Mouse (Mus musculus) kidney, embryonic 16.5 days (tissue): Measurements from ENCODE around the gene Arrdc2. TPM values are rescaled to one million over a fixed set of nuclear protein-coding genes. Genes with fewer than 3 reads are reported as not detected.

Experiments
- ATAC-seq: fragments of 200-750 bp; cut with Nextera tagmentation; 2 replicates; pipeline ENCODE4 v1.8.0; 2017; ENCODE audit warnings: moderate TSS enrichment; ENCODE audit not compliant: low FRiP score, low TSS enrichment
- H3K27ac ChIP-seq: fragments of 300-500 bp; sonication (generic); 2 replicates; pipeline ENCODE4 v1.5.1; 2014; ENCODE audit warnings: low read length
- H3K27me3 ChIP-seq: fragments of 300-500 bp; sonication (generic); 2 replicates; pipeline ENCODE4 v1.6.1; 2014; ENCODE audit warnings: low read length, control low read depth, mixed read lengths; ENCODE audit not compliant: insufficient read depth
- H3K36me3 ChIP-seq: fragments of 300-500 bp; sonication (generic); 2 replicates; pipeline ENCODE4 v1.6.1; 2014; ENCODE audit warnings: low read length, control low read depth, mixed read lengths; ENCODE audit not compliant: insufficient read depth
- H3K4me1 ChIP-seq: fragments of 300-500 bp; sonication (generic); 2 replicates; pipeline ENCODE4 v1.6.1; 2014; ENCODE audit warnings: low read length, control low read depth, mixed read lengths; ENCODE audit not compliant: insufficient read depth
- H3K4me2 ChIP-seq: fragments of 300-500 bp; sonication (generic); replicated peaks from 2 replicates; pipeline ENCODE4 v1.6.1; 2014; ENCODE audit warnings: low read depth, low read length
- H3K4me3 ChIP-seq: fragments of 300-500 bp; sonication (generic); 2 replicates; pipeline ENCODE4 v1.5.1; 2014; ENCODE audit warnings: mild to moderate bottlenecking, low read length
- H3K9ac ChIP-seq: fragments of 300-500 bp; sonication (generic); replicated peaks from 2 replicates; pipeline ENCODE4 v1.6.1; 2014; ENCODE audit warnings: low read length
- H3K9me3 ChIP-seq: fragments of 300-500 bp; sonication (generic); 2 replicates; pipeline ENCODE4 v1.6.1; 2016; ENCODE audit warnings: low read length, control low read depth
- WGBS: fragments of 180-500 bp; shearing (Covaris S2); extraction: QIAGEN DNeasy Blood & Tissue Kit; methylation state at CpG from one replicate; pipeline ENCODE4 v1.1.7; 2014; 5-methylcytosine and 5-hydroxymethylcytosine counted together
- polyA plus RNA-seq: library from polyadenylated mRNA; unstranded; fragments of >200 nt; fragmentation: Nextera tagmentation; extraction: Ambion mirVana; gene quantifications from 2 replicates; pipeline ENCODE4 v1.2.1, GENCODE M21; 2015

Arrdc2 gene
- 6.7 and 7.0 TPM in 2 replicates for polyA plus RNA-seq

DNA sequence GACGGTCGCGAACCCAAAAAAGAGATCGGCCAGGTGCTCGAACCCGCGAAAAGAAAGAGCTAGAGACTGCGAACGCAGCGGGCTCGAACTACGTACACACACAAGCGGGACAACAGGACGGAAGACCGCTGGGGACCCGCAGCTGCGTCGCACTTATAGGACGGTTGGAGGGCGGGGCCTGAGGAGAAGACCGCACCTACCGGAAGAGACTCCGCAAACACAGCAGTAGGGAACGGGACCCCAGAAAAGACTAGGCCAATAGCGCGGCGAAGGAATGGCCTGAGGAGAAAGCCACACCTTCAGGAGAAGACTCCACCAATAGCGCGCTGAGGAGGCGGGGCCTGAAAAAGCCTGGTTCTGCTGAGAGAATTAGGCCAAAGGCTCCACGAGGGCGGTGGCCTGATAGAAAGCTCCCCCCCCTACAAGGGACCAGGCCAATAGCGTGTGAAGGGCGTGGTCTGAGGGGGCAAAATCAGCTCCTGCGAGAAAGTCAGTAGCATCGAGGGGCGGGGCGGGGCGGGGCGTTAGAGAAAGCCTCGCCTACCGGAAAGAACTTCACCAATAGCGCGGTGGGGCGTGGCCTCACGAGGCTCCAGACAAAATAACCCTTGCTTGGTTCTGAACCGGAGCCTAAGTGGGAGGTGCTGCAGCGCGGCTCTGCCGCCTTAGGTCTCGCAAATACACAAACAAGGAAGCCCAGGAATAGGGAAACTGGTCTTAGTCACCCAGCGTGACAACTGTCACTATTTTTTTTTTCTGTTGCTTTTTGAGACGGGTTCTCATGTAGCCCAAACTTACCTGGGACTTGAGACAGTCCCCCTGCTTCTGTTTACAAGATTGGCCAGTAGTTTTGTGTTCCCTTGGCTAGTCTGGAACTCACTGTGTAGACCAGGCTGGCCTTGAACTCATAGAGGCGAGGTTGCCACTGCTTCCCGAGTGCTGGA lies at the start of gene Arrdc2:
TSS of gene Arrdc2 (minus strand) at position 313 of the 944 bp plus-strand sequence.
- H3K4me2 ChIP-seq: peak within 1 kb of the TSS; percentile 89
- 0 out of 2 replicates have a peak, but pooled peaks cover 3% of the 10 kb centered on the region for H3K36me3 ChIP-seq
- peak within 1 kb of the TSS; percentile 76 for H3K4me3 ChIP-seq
- no peaks in the 10 kb centered on the region for H3K9me3 ChIP-seq
- WGBS: 2% methylated on average over 55 of the region's 55 CpGs
- peak; percentile 98 for ATAC-seq
- peak within 1 kb of the TSS; percentile 90 for H3K9ac ChIP-seq
- peaks cover 23% of the 10 kb centered on the region for H3K4me1 ChIP-seq
- no peaks in the 10 kb centered on the region for H3K27me3 ChIP-seq
- peak within 1 kb of the TSS; percentile 88 for H3K27ac ChIP-seq

- H3K27ac ChIP-seq: no peak overlapping the region
- H3K4me2 ChIP-seq: no peak overlapping the region; the same call in 1 of the 2 replicates
- H3K9me3 ChIP-seq: no peaks in the 10 kb centered on the region
- H3K27me3 ChIP-seq: peaks cover 21% of the 10 kb centered on the region
- no peaks in the 10 kb centered on the region for H3K36me3 ChIP-seq
- no peak overlapping the region for H3K4me3 ChIP-seq
- H3K9ac ChIP-seq: no peak overlapping the region
- peaks cover 15% of the 10 kb centered on the region for H3K4me1 ChIP-seq
- 4% methylated on average over 17 of the region's 18 CpGs for WGBS
- no peak for ATAC-seq
These were observed 48.1 kb upstream of the Arrdc2 start for GRCm38 (mm10) chr8:70887669-70888068.

- H3K4me1 ChIP-seq: peaks cover 3% of the 10 kb centered on the region; the same call in 1 of the 2 replicates
- no peak overlapping the region for H3K9ac ChIP-seq
- no peak overlapping the region for H3K4me2 ChIP-seq
- WGBS: 16% methylated on average over 12 of the region's 12 CpGs
- peaks cover under 1% of the 10 kb centered on the region; the same call in 1 of the 2 replicates for H3K27me3 ChIP-seq
- no peak overlapping the region for H3K4me3 ChIP-seq
- ATAC-seq: no peak
- no peaks in the 10 kb centered on the region for H3K9me3 ChIP-seq
- no peak overlapping the region for H3K27ac ChIP-seq
- H3K36me3 ChIP-seq: no peaks in the 10 kb centered on the region
These were observed 46.1 kb upstream of the Arrdc2 start for GRCm38 (mm10) chr8:70885612-70886011.

DNA sequence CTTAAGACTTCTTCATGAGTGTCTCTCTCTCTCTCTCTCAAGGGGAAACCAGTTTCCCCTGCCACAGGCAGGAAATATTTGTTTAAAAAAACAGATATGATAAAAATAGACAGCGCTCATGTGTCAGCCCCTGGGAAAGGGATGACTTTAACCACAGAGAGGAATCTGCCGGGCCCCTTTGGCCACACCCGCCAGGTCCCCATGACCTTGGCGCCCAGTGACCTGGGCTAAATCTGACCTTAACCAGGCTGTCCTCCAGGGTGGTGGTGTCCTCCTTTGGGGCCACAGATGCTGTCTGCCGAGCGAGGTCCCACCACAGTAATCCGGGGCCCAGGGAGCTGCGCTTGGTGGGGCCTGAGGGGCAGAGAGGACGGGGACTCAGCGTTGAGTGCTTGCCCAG lies 45.2 kb upstream of the Arrdc2 start:
- H3K4me1 ChIP-seq: peaks cover 9% of the 10 kb centered on the region; the same call in 1 of the 2 replicates
- WGBS: 81% methylated on average over 10 of the region's 10 CpGs
- H3K9ac ChIP-seq: no peak overlapping the region
- H3K4me3 ChIP-seq: no peak overlapping the region
- no peak overlapping the region for H3K27ac ChIP-seq
- no peaks in the 10 kb centered on the region for H3K27me3 ChIP-seq
- H3K36me3 ChIP-seq: no peaks in the 10 kb centered on the region
- ATAC-seq: no peak
- H3K9me3 ChIP-seq: no peaks in the 10 kb centered on the region
- no peak overlapping the region for H3K4me2 ChIP-seq

- 83% methylated on average over 4 of the region's 4 CpGs for WGBS
- H3K27me3 ChIP-seq: no peaks in the 10 kb centered on the region
- no peak overlapping the region for H3K4me2 ChIP-seq
- no peak overlapping the region for H3K9ac ChIP-seq
- peaks cover 9% of the 10 kb centered on the region; the same call in 1 of the 2 replicates for H3K4me1 ChIP-seq
- H3K9me3 ChIP-seq: no peaks in the 10 kb centered on the region
- H3K36me3 ChIP-seq: no peaks in the 10 kb centered on the region
- H3K4me3 ChIP-seq: no peak overlapping the region
- no peak overlapping the region for H3K27ac ChIP-seq
- ATAC-seq: no peak
These were observed 44.7 kb upstream of the Arrdc2 start for GRCm38 (mm10) chr8:70884186-70884585.

GRCm38 (mm10) chr8:70880546-70880945 lies 41.0 kb upstream of the Arrdc2 start:
- H3K27me3 ChIP-seq: no peaks in the 10 kb centered on the region
- H3K36me3 ChIP-seq: no peaks in the 10 kb centered on the region
- 25% methylated on average over 11 of the region's 11 CpGs for WGBS
- H3K27ac ChIP-seq: no peak overlapping the region
- no peaks in the 10 kb centered on the region for H3K9me3 ChIP-seq
- no peak overlapping the region for H3K4me3 ChIP-seq
- H3K4me2 ChIP-seq: no peak overlapping the region
- H3K4me1 ChIP-seq: peaks cover 9% of the 10 kb centered on the region; the same call in 1 of the 2 replicates
- 0 out of 2 replicates have a peak overlapping the region, but pooled peaks have one; percentile 19 for H3K9ac ChIP-seq
- 0 out of 2 replicates have a peak, but pooled peaks have one; percentile 13 for ATAC-seq

GRCm38 (mm10) chr8:70880126-70880525 lies 40.6 kb upstream of the Arrdc2 start:
- H3K9me3 ChIP-seq: no peaks in the 10 kb centered on the region
- no peak overlapping the region for H3K4me2 ChIP-seq
- peaks cover 9% of the 10 kb centered on the region; the same call in 1 of the 2 replicates for H3K4me1 ChIP-seq
- ATAC-seq: peak; percentile 13; the same call in 1 of the 2 replicates
- 0 out of 2 replicates have a peak overlapping the region, but pooled peaks have one; percentile 27 for H3K9ac ChIP-seq
- WGBS: 9% methylated on average over 4 of the region's 4 CpGs
- no peak overlapping the region for H3K27ac ChIP-seq
- H3K36me3 ChIP-seq: no peaks in the 10 kb centered on the region
- H3K27me3 ChIP-seq: no peaks in the 10 kb centered on the region
- H3K4me3 ChIP-seq: no peak overlapping the region

GRCm38 (mm10) chr8:70879500-70879899 lies 40.0 kb upstream of the Arrdc2 start:
- 58% methylated on average over 4 of the region's 4 CpGs for WGBS
- peaks cover 9% of the 10 kb centered on the region; the same call in 1 of the 2 replicates for H3K4me1 ChIP-seq
- ATAC-seq: no peak
- no peak overlapping the region for H3K27ac ChIP-seq
- H3K9me3 ChIP-seq: no peaks in the 10 kb centered on the region
- H3K4me2 ChIP-seq: no peak overlapping the region
- no peak overlapping the region for H3K9ac ChIP-seq
- no peaks in the 10 kb centered on the region for H3K36me3 ChIP-seq
- H3K27me3 ChIP-seq: no peaks in the 10 kb centered on the region
- no peak overlapping the region for H3K4me3 ChIP-seq

- Histone ChIP-seq H3K36me3 (no peaks in the 10 kb centered on the region), H3K9ac (no peak overlapping the region), H3K27me3 (no peaks in the 10 kb centered on the region), H3K4me1 (peaks cover 9% of the 10 kb centered on the region; the same call in 1 of the 2 replicates), H3K4me3 (no peak overlapping the region), H3K4me2 (no peak overlapping the region), H3K27ac (no peak overlapping the region), H3K9me3 (no peaks in the 10 kb centered on the region)
- 73% methylated on average over 2 of the region's 2 CpGs for WGBS
- ATAC-seq: no peak
These were observed 38.7 kb upstream of the Arrdc2 start for GRCm38 (mm10) chr8:70878178-70878577.
